Mouse (Mus musculus) thymus, postnatal 4 days (tissue): ENCODE results near the gene Mospd3.

ENCODE experiments used
- DNase-seq: peaks from one replicate; pipeline ENCODE4 v3.0.0; 2021

Gene Mospd3

GRCm38 (mm10) chr5:137600619-137601364 is at the start of gene Mospd3:
Gene Mospd3 (minus strand): TSS chr5:137601058.
- peak; percentile 99 for DNase-seq

- DNase-seq: peak; percentile 53
Measured at GRCm38 (mm10) chr5:137649669-137650571, 49.1 kb upstream of the Mospd3 start.

- no peak for DNase-seq
Measured at GRCm38 (mm10) chr5:137649251-137649650, 48.4 kb upstream of the Mospd3 start.

- no peak for DNase-seq
Measured at GRCm38 (mm10) chr5:137647827-137648601, 47.2 kb upstream of the Mospd3 start.

- no peak for DNase-seq
Measured at GRCm38 (mm10) chr5:137645652-137646091, 44.8 kb upstream of the Mospd3 start, which contains the start of gene Irs3. Gene Irs3 (minus strand): TSS chr5:137645714.

- DNase-seq: peak; percentile 68
Measured at GRCm38 (mm10) chr5:137645091-137645651, 44.3 kb upstream of the Mospd3 start.

- DNase-seq: no peak
Measured at GRCm38 (mm10) chr5:137644484-137644883, 43.6 kb upstream of the Mospd3 start.

- DNase-seq: no peak
Measured at GRCm38 (mm10) chr5:137642886-137643285, 42.0 kb upstream of the Mospd3 start.

- peak; percentile 84 for DNase-seq
Measured at GRCm38 (mm10) chr5:137641054-137641453, 40.2 kb upstream of the Mospd3 start, which contains the start of gene Sap25. Gene Sap25 (plus strand): TSS chr5:137641334.

GRCm38 (mm10) chr5:137639472-137639871 is 38.6 kb upstream of the Mospd3 start:
- no peak for DNase-seq

- DNase-seq: no peak
Measured at GRCm38 (mm10) chr5:137633397-137634084, 32.7 kb upstream of the Mospd3 start.

GRCm38 (mm10) chr5:137631591-137631990 is 30.7 kb upstream of the Mospd3 start:
- DNase-seq: no peak

GRCm38 (mm10) chr5:137631171-137631570 is 30.3 kb upstream of the Mospd3 start:
- peak; percentile 85 for DNase-seq

- DNase-seq: peak; percentile 58
Measured at GRCm38 (mm10) chr5:137630602-137631001, 29.7 kb upstream of the Mospd3 start.

- peak; percentile 70 for DNase-seq
Measured at GRCm38 (mm10) chr5:137629906-137630545, 29.2 kb upstream of the Mospd3 start.

GRCm38 (mm10) chr5:137629306-137629721 is 28.5 kb upstream of the Mospd3 start:
- DNase-seq: no peak

- peak; percentile 98 for DNase-seq
Measured at GRCm38 (mm10) chr5:137628498-137629305, 27.8 kb upstream of the Mospd3 start, which contains the start of the genes Fbxo24, Lrch4 and Gm20605. Gene Fbxo24 (minus strand): TSS chr5:137629002. Gene Lrch4 (plus strand): TSS chr5:137629121. Gene Gm20605 (plus strand): TSS chr5:137629175.

GRCm38 (mm10) chr5:137627991-137628390 is 27.1 kb upstream of the Mospd3 start:
- DNase-seq: no peak

GRCm38 (mm10) chr5:137623937-137624530 is 23.2 kb upstream of the Mospd3 start:
- no peak for DNase-seq

GRCm38 (mm10) chr5:137615347-137615746 is 14.5 kb upstream of the Mospd3 start:
- DNase-seq: no peak
